Mouse (Mus musculus) forebrain, embryonic 12.5 days (tissue): ENCODE results near the gene Olfml1. TPM values are rescaled to one million over a fixed set of nuclear protein-coding genes. Genes with fewer than 3 reads are reported as not detected.

Experiments
- ATAC-seq: fragments of 200-750 bp; cut with Nextera tagmentation; 2 replicates; pipeline ENCODE4 v1.8.0; 2017; ENCODE audit warnings: moderate TSS enrichment; ENCODE audit not compliant: low FRiP score
- H3K27ac ChIP-seq: fragments of 300-500 bp; sonication (generic); 2 replicates; pipeline ENCODE4 v1.5.1; 2016; ENCODE audit warnings: mild to moderate bottlenecking
- H3K27me3 ChIP-seq: fragments of 300-500 bp; sonication (generic); 2 replicates; pipeline ENCODE4 v1.6.1; 2016; ENCODE audit warnings: mild to moderate bottlenecking
- H3K36me3 ChIP-seq: fragments of 300-500 bp; sonication (generic); replicated peaks from 2 replicates; pipeline ENCODE4 v1.6.1; 2016; ENCODE audit warnings: mild to moderate bottlenecking
- H3K4me1 ChIP-seq: fragments of 300-500 bp; sonication (generic); 2 replicates; pipeline ENCODE4 v1.6.1; 2016
- H3K4me2 ChIP-seq: fragments of 300-500 bp; sonication (generic); 2 replicates; pipeline ENCODE4 v1.6.1; 2016; ENCODE audit warnings: mild to moderate bottlenecking, moderate library complexity
- H3K4me3 ChIP-seq: fragments of 300-500 bp; sonication (generic); replicated peaks from 2 replicates; pipeline ENCODE4 v1.5.1; 2016; ENCODE audit warnings: mild to moderate bottlenecking
- H3K9ac ChIP-seq: fragments of 300-500 bp; sonication (generic); 2 replicates; pipeline ENCODE4 v1.6.1; 2016; ENCODE audit warnings: mild to moderate bottlenecking
- H3K9me3 ChIP-seq: fragments of 300-500 bp; sonication (generic); 2 replicates; pipeline ENCODE4 v1.6.1; 2016
- WGBS: fragments of 180-500 bp; shearing (Covaris S2); methylation state at CpG from one replicate; pipeline ENCODE4 v1.1.7; 2016; 5-methylcytosine and 5-hydroxymethylcytosine counted together
- polyA plus RNA-seq: library from polyadenylated mRNA; unstranded; fragments of >200 nt; fragmentation: Nextera tagmentation; extraction: Ambion mirVana; gene quantifications from 2 replicates; pipeline ENCODE4 v1.2.1, GENCODE M21; 2016

Gene Olfml1
- polyA plus RNA-seq, 1 experiment from 2014 or later, result 5.7 TPM

DNA sequence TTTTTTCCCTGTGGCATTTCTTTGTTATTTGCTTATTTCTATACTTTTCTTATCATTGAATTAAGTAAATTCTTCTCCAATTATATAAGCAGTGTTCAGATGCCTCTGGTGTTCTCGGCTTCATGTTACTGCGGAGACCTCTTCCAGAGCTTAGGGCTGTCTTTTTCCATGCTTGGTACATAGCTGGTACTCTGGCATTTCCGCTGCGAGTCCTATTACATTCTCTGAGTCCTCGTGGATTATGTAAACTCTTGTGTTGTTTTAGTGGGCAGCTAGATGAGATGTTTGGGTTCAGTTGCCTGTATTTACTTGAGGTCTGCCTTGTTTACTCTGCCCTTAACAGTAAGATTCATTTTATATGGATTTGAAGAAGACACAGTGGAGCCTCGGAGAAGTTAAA, 58.5 kb downstream of the Olfml1 start:
- WGBS, result 88% methylated on average over 6 of the region's 6 CpGs

GRCm38 (mm10) chr7:107628383-107628782, 61.1 kb downstream of the Olfml1 start:
- Histone ChIP-seq H3K9me3 (no peaks in the 10 kb centered on the region), H3K27me3 (no peaks in the 10 kb centered on the region), H3K27ac (no peak overlapping the region), H3K4me1 (no peaks in the 10 kb centered on the region), H3K9ac (no peak overlapping the region), H3K4me3 (no peak overlapping the region), H3K36me3 (no peaks in the 10 kb centered on the region), H3K4me2 (no peak overlapping the region)
- ATAC-seq, result no peak

More for the DNA sequence above, 58.5 kb downstream of the Olfml1 start:
- Histone ChIP-seq H3K9me3 (no peaks in the 10 kb centered on the region), H3K9ac (no peak overlapping the region), H3K4me2 (no peak overlapping the region), H3K36me3 (no peaks in the 10 kb centered on the region), H3K4me1 (no peaks in the 10 kb centered on the region), H3K27ac (no peak overlapping the region), H3K27me3 (no peaks in the 10 kb centered on the region), H3K4me3 (no peak overlapping the region)
- ATAC-seq, result no peak

DNA sequence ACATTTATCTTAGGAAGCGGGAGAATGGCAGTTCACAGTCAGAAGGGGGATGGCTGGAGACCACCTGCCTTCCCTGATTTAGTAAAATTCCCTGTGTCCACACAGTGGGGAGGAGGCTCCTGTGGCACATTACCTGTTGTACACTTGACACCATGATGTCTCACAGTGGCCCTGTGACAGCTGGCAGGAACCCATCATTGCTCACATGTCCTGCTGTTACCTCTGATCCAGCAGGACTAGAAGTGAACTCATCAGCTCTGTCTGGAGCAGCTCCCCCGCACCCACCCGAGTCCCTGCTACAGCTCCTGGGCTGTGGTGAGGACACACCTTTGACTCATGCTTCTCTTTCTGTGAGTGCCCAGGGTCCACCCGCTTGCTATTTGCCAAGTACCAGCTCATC, 66.0 kb downstream of the Olfml1 start:
- no peak overlapping the region for H3K9ac ChIP-seq
- H3K36me3 ChIP-seq, result no peaks in the 10 kb centered on the region
- H3K9me3 ChIP-seq, result no peaks in the 10 kb centered on the region
- H3K27ac ChIP-seq, result no peak overlapping the region
- no peaks in the 10 kb centered on the region for H3K4me1 ChIP-seq
- no peak overlapping the region for H3K4me2 ChIP-seq
- WGBS, result 89% methylated on average over 4 of the region's 4 CpGs
- no peak overlapping the region for H3K4me3 ChIP-seq
- no peaks in the 10 kb centered on the region for H3K27me3 ChIP-seq
- no peak for ATAC-seq

- no peak overlapping the region for H3K9ac ChIP-seq
- no peaks in the 10 kb centered on the region for H3K9me3 ChIP-seq
- WGBS, result 87% methylated on average over 7 of the region's 7 CpGs
- ATAC-seq, result no peak
- H3K4me2 ChIP-seq, result no peak overlapping the region
- no peaks in the 10 kb centered on the region for H3K36me3 ChIP-seq
- no peaks in the 10 kb centered on the region for H3K4me1 ChIP-seq
- H3K4me3 ChIP-seq, result no peak overlapping the region
- H3K27ac ChIP-seq, result no peak overlapping the region
- H3K27me3 ChIP-seq, result no peaks in the 10 kb centered on the region
Measured at GRCm38 (mm10) chr7:107637398-107637797, 70.2 kb downstream of the Olfml1 start.

- 87% methylated on average over 5 of the region's 5 CpGs for WGBS
- Histone ChIP-seq H3K27me3 (no peaks in the 10 kb centered on the region), H3K9me3 (no peaks in the 10 kb centered on the region), H3K27ac (no peak overlapping the region), H3K4me1 (no peaks in the 10 kb centered on the region), H3K4me2 (no peak overlapping the region), H3K36me3 (no peaks in the 10 kb centered on the region), H3K4me3 (no peak overlapping the region), H3K9ac (no peak overlapping the region)
- ATAC-seq, result no peak
Measured at GRCm38 (mm10) chr7:107638026-107638425, 70.8 kb downstream of the Olfml1 start.

Other genes starting within 250 kb of the Olfml1 start
- 5.7 and 6.8 TPM in 2 replicates for gene Syt9, start 196.7 kb upstream of the Olfml1 start, polyA plus RNA-seq
- 2.0 and 2.7 TPM in 2 replicates for gene Ppfibp2, start 27.8 kb downstream of the Olfml1 start, polyA plus RNA-seq
- gene 5330417H12Rik, start 57.7 kb downstream of the Olfml1 start, polyA plus RNA-seq, result not detected in 2 replicates
- 0.17 TPM in 1 of 2 replicates, not detected in the other for gene Cyb5r2, start 190.6 kb downstream of the Olfml1 start, polyA plus RNA-seq
- gene Ovch2, start 233.8 kb downstream of the Olfml1 start, polyA plus RNA-seq, result not detected in 2 replicates
- not detected in 2 replicates for gene Olfr467, start 244.8 kb downstream of the Olfml1 start, polyA plus RNA-seq